Mouse (Mus musculus) mesoderm, embryonic 11.5 days (tissue): ENCODE measurements around the gene Magi1.
"Not testable (repeated sequence)": the region's sequence is repeated elsewhere in the genome, so short reads cannot be mapped to it uniquely, and the experiment has no call there.

Experiments
- DNase-seq: peaks from one replicate; pipeline ENCODE4 v3.0.0-alpha.2; 2012; ENCODE audit warnings: low read depth, low spot score

The Magi1 gene

GRCm38 (mm10) chr6:94063542-94063941 is 220.2 kb downstream of the Magi1 start:
- no peak for DNase-seq

GRCm38 (mm10) chr6:94061424-94061980 is 222.2 kb downstream of the Magi1 start:
- no peak for DNase-seq

- no peak for DNase-seq
Measured at GRCm38 (mm10) chr6:94060621-94061213, 223.0 kb downstream of the Magi1 start.

GRCm38 (mm10) chr6:94059090-94059489 is 224.6 kb downstream of the Magi1 start:
- no peak for DNase-seq

GRCm38 (mm10) chr6:94053920-94054319 is 229.8 kb downstream of the Magi1 start:
- DNase-seq: peak; percentile 45

- DNase-seq: no peak
Measured at GRCm38 (mm10) chr6:94045180-94045579, 238.5 kb downstream of the Magi1 start.

GRCm38 (mm10) chr6:94043461-94043860 is 240.3 kb downstream of the Magi1 start:
- no peak for DNase-seq

GRCm38 (mm10) chr6:94040093-94040492 is 243.6 kb downstream of the Magi1 start:
- peak; percentile 64 for DNase-seq

GRCm38 (mm10) chr6:94038897-94039296 is 244.8 kb downstream of the Magi1 start:
- DNase-seq: no peak

- no peak for DNase-seq
Measured at GRCm38 (mm10) chr6:94036554-94036953, 247.2 kb downstream of the Magi1 start.

- DNase-seq: no peak
Measured at GRCm38 (mm10) chr6:94026361-94026760, 257.4 kb downstream of the Magi1 start.

GRCm38 (mm10) chr6:94022437-94022836 is 261.3 kb downstream of the Magi1 start:
- no peak for DNase-seq

- DNase-seq: no peak
Measured at GRCm38 (mm10) chr6:94021239-94021962, 262.3 kb downstream of the Magi1 start.

- no peak for DNase-seq
Measured at GRCm38 (mm10) chr6:94020566-94020965, 263.2 kb downstream of the Magi1 start.

GRCm38 (mm10) chr6:94019935-94020334 is 263.8 kb downstream of the Magi1 start:
- DNase-seq: no peak

GRCm38 (mm10) chr6:94013761-94014160 is 270.0 kb downstream of the Magi1 start:
- DNase-seq: no peak

GRCm38 (mm10) chr6:94011947-94012346 is 271.8 kb downstream of the Magi1 start:
- DNase-seq: peak; percentile 26

GRCm38 (mm10) chr6:94011521-94011920 is 272.2 kb downstream of the Magi1 start:
- DNase-seq: no peak

GRCm38 (mm10) chr6:94008577-94008976 is 275.1 kb downstream of the Magi1 start:
- no peak for DNase-seq

GRCm38 (mm10) chr6:94003586-94003985 is 280.1 kb downstream of the Magi1 start:
- not testable (repeated sequence) for DNase-seq

- DNase-seq: no peak
Measured at GRCm38 (mm10) chr6:93996841-93997485, 286.8 kb downstream of the Magi1 start.

- DNase-seq: peak; percentile 38
Measured at GRCm38 (mm10) chr6:93987561-93987960, 296.2 kb downstream of the Magi1 start.
